Mouse (Mus musculus) cerebellum, adult 11 months (tissue): Measurements from ENCODE around the gene Gm17268.

Experiments
- DNase-seq: peaks from one replicate; pipeline ENCODE4 v3.0.0; 2022

Gm17268 gene

GRCm38 (mm10) chr11:82038535-82038934 is at the start of gene Gm17268:
Gene Gm17268 (minus strand): TSS chr11:82038562.
- no peak for DNase-seq

DNA sequence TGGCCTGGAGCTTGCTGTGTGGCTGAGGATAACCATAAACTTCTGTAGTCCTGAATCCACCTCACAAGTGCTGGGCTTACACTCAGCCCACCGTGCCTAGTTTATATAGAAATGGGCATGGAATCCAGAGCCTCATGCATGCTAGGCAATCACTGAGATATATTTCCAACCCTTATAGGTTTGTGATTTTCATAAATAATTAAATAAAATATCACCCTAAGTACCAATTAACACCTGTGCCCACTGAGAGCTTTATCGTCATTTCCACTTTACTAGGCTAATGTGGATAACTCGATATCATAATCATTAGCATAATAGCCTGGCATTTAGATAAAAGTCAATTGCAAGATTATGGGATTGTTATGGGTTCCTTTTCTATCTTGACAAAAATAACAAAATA is 46.0 kb upstream of the Gm17268 start:
- no peak for DNase-seq

- DNase-seq, result no peak
These were observed 42.5 kb upstream of the Gm17268 start for GRCm38 (mm10) chr11:82080865-82081264.

GRCm38 (mm10) chr11:82078136-82078730 is 39.9 kb upstream of the Gm17268 start:
- no peak for DNase-seq

DNA sequence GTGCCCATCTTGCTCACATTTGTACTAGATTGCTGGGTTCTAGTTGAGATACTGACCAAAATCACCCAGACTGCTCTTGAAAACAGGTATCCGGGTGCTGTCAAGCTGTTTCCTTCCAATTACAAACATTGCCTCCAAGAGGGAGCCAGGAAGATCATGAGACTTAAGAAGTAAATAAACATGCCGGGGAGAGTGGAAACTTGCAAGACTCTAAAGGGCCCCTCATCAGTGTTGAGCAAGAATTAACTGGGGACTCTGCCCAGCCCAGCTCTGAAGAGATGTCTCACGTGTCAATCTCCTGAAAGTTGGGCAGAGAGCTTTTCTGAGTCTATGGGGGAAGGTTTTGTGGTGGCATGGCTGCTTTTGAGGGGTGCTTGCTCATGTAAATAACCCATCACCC is 38.7 kb upstream of the Gm17268 start:
- DNase-seq, result no peak

DNA sequence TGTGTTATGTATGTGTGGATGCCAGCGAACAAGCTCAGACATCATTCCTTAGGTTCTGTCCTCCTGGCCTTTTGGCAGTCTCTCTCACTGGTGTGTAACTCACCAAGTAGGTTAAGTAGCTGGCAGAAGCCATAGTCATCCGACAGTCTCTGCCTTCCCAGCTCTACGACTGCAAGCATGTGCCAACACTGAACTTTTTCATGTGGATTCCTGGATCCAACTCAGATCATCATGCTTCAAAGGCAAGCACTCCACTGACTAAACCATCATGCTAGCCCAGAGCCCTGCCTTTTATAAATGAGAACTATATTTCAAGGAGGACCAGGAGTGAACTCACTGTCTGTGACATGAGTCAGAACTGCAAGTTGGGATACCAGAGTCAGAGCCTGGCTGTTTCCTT is 35.3 kb upstream of the Gm17268 start:
- DNase-seq, result no peak

DNA sequence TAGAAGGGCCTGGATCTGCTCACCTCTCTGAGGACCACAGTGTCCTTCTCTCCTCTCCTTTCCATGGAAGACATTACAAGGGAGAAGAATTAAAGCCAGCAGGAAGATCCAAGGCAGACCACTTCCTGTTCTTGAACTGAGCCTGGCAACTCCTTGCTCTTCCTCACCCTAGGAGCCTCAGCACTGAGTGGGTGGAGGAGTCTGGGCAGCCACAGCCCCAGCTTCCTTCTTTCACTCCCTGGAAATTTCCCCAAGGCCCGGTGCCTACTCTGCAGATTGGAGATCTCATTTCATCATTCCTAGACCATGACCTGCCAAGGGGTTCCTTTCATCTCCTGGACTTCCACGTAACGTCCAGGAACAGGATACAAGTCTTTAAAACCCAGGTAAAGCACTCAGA is 34.6 kb upstream of the Gm17268 start:
- DNase-seq, result no peak

DNA sequence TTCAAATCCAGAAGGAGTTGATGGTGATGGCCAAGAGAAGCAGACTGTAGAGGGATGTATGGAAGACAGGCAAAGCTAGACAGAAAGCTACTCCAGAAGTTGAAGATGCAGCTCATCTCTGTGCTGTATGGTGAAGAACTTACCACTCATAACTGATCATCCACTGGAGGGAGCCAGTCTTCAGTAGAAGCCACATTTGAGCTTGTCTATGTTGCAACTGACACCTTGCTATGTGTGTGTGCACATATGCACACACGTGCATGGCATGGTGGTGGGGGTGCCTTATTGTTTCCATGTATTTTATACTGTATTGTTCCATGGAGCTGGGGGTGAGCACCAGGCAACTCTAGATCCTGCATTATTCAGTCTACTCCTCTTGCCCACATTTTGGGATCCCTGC is 34.0 kb upstream of the Gm17268 start:
- DNase-seq, result no peak

GRCm38 (mm10) chr11:82071076-82071475 is 32.7 kb upstream of the Gm17268 start:
- DNase-seq, result no peak

DNA sequence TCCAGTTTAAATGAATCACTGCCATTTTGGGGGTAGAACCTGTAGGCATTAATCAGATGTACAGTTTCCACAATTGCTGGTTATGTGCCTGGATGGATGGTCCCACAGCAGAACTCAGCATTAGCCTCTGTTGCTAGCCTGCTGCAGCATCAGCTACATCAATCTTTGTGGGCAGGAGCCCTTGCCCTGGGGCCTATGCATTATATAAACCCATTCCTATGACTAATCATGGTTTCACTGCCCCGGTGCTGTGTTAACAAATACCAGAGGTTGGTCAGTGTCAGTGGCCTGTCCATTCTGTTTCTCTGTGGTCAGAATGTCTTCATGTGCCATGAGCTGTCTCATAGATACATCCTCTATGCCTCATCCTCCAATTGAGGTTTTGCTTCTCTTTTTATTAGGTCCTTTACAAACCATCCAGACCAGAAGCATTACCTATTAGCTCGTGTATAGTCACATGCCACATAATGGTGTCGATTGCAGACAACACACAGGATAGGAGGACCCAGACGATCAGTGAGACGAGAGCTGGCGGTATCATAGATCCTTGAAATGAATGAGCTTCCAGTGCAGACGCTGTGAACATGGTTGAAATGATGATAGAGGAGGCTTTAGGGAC is 28.7 kb upstream of the Gm17268 start:
- DNase-seq, result no peak

DNA sequence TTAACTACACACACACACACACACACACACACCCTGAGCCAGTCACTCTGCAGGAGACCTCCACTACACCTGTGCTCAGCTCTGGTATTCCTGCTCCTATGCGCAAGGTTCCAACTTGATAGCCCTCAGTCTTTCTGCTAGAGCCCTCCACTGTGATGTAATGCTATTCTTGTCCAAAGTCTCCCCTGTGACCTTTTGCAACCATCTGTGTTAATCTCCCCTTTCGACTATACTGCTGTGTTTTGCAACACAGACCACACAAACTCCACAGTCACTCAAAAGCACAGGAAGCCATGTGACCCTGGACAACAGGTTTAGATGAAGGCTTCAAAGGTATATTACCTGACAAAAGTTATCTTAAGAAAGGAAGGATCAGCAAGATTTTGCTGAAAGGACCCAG is 25.1 kb upstream of the Gm17268 start:
- DNase-seq, result no peak

DNA sequence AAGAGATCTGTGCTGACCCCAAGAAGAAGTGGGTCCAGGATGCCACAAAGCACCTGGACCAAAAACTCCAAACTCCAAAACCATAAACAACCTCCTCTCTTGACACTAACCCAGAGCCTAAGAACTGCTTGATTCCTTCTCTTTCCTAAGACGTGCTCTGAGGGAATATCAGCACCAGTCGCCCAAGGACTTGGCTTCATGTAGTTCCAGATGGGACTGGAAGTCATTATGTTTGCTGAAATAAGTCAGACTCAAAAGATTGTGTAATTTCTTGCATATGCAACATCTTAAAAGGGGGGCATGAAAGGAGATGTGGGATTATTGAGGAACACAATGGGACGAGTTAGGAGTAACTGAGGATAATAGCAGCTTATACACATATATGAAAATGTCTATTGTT is 23.9 kb upstream of the Gm17268 start:
- no peak for DNase-seq

GRCm38 (mm10) chr11:82057646-82058045 is 19.3 kb upstream of the Gm17268 start, which contains the start of gene Ccl11:
Gene Ccl11 (plus strand): TSS chr11:82057823.
- no peak for DNase-seq

DNA sequence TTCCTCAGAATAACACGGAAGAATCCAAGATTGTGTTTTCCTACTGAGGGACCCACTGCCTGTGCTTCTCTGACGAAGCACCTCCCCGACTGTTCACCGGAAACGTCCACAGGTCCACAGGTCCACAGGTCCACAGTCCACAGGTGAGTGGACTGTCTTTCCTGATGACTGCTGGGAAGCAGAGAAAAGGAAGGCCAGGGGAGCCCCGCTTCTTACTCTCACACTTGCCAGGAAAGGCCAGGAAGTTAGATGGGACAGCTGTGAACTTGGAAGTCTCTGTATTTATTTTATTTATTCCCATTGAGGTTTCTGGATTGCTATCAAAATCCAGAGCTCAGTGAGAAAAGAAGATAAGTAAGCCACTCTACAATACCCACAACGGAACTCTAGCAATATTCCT is 15.5 kb upstream of the Gm17268 start:
- DNase-seq, result no peak

- no peak for DNase-seq
These were observed 9.5 kb upstream of the Gm17268 start for GRCm38 (mm10) chr11:82047746-82048415.

GRCm38 (mm10) chr11:82045471-82045870 is 7.1 kb upstream of the Gm17268 start, which contains the start of gene Ccl7:
Gene Ccl7 (plus strand): TSS chr11:82045712.
- no peak for DNase-seq

- DNase-seq, result no peak
These were observed 3.3 kb upstream of the Gm17268 start for GRCm38 (mm10) chr11:82041671-82042080.

- DNase-seq, result no peak
These were observed 834 bp upstream of the Gm17268 start for GRCm38 (mm10) chr11:82039132-82039660.

- DNase-seq, result no peak
These were observed 2.5 kb downstream of the Gm17268 start for GRCm38 (mm10) chr11:82035857-82036256.

DNA sequence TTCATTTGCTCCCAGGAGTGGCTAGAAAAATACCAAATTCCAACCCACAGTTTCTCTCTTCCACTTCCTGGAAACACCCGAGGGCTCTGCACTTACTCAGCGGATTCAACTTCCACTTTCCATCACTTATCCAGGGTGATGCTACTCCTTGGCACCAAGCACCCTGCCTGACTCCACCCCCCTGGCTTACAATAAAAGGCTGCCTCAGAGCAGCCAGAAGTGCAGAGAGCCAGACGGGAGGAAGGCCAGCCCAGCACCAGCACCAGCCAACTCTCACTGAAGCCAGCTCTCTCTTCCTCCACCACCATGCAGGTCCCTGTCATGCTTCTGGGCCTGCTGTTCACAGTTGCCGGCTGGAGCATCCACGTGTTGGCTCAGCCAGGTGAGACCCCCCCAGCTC is 3.0 kb downstream of the Gm17268 start, which contains the start of gene Ccl2:
Ccl2 (plus strand) TSS at position 216 of the 400 bp plus-strand sequence.
- peak; percentile 11 for DNase-seq

- DNase-seq, result no peak
These were observed 3.9 kb downstream of the Gm17268 start for GRCm38 (mm10) chr11:82034446-82034845.

- DNase-seq, result no peak
These were observed 5.6 kb downstream of the Gm17268 start for GRCm38 (mm10) chr11:82032678-82033344.

GRCm38 (mm10) chr11:82032136-82032535 is 6.2 kb downstream of the Gm17268 start:
- no peak for DNase-seq
